50 mouse cellular contexts compared by ENCODE assay signal in genomic region chr19:39285637-39286036, GRCm38 (mm10). TPM values are rescaled to one million over a fixed set of nuclear protein-coding genes. Genes with fewer than 3 reads are reported as not detected.
"Had no signal": no experiment of that assay in that cellular context is flagged by ENCODE, and none has a peak within 500 bp of the region (broad histone marks: within the 10 kb centered on the region; RNA-seq: fewer than 3 reads in every experiment).

No protein-coding gene starts in this region.

- H3K9me3 ChIP-seq: heart, embryonic 15.5 days; intestine, embryonic 15.5 days had no signal

- ATAC-seq: hindbrain, embryonic 16.5 days; hindbrain, postnatal 0 days; inflammation-experienced regulatory T-cells, adult 6 months; intestine, embryonic 15.5 days; intestine, embryonic 16.5 days; intestine, postnatal 0 days had no signal

- DNase-seq: heart, postnatal 10 days; heart, postnatal 14 days; heart, postnatal 36 days; kidney, adult 11 months; kidney, adult 18-20 months; kidney, adult 2 months; kidney, adult 8-10 months; kidney, adult 9 months; kidney, postnatal 10 days; kidney, postnatal 14 days; kidney, postnatal 25 days; kidney, postnatal 36 days; kidney, postnatal 4 days; layer of hippocampus, adult 9-11 months; layer of hippocampus, postnatal 36 days had no signal

- H3K36me3 ChIP-seq: heart, embryonic 10.5 days; heart, embryonic 12.5 days; heart, embryonic 13.5 days; heart, embryonic 15.5 days; hindbrain, embryonic 10.5 days; hindbrain, embryonic 12.5 days; hindbrain, embryonic 13.5 days; hindbrain, embryonic 15.5 days; intestine, embryonic 15.5 days; kidney, embryonic 15.5 days had no signal

- H3K4me1 ChIP-seq: heart, embryonic 10.5 days; heart, embryonic 12.5 days; heart, embryonic 13.5 days; heart, embryonic 15.5 days; hindbrain, embryonic 10.5 days; hindbrain, embryonic 12.5 days; hindbrain, embryonic 13.5 days; hindbrain, embryonic 15.5 days; intestine, embryonic 15.5 days; kidney, embryonic 15.5 days had no signal

- H3K27ac ChIP-seq: heart, embryonic 10.5 days; heart, embryonic 13.5 days; heart, embryonic 15.5 days; hindbrain, embryonic 10.5 days; hindbrain, embryonic 12.5 days; hindbrain, embryonic 13.5 days; hindbrain, embryonic 14.5 days; hindbrain, embryonic 15.5 days; hindbrain, postnatal 0 days; intestine, embryonic 15.5 days; kidney, embryonic 15.5 days; kidney, postnatal 0 days; layer of hippocampus, adult 2 months had no signal

- H3K4me2 ChIP-seq: heart, embryonic 11.5 days; heart, embryonic 12.5 days; heart, embryonic 13.5 days; heart, embryonic 15.5 days; hindbrain, embryonic 12.5 days; hindbrain, embryonic 13.5 days; hindbrain, embryonic 14.5 days; hindbrain, embryonic 15.5 days; intestine, embryonic 15.5 days; kidney, embryonic 15.5 days had no signal

- H3K9ac ChIP-seq: heart, embryonic 12.5 days; heart, embryonic 13.5 days; heart, embryonic 15.5 days; hindbrain, embryonic 12.5 days; hindbrain, embryonic 13.5 days; hindbrain, embryonic 14.5 days; hindbrain, embryonic 15.5 days; intestine, embryonic 15.5 days; kidney, embryonic 15.5 days had no signal

- H3K4me3 ChIP-seq: heart, embryonic 10.5 days; heart, embryonic 12.5 days; heart, embryonic 13.5 days; heart, embryonic 15.5 days; hindbrain, embryonic 10.5 days; hindbrain, embryonic 12.5 days; hindbrain, embryonic 13.5 days; hindbrain, embryonic 15.5 days; intestine, embryonic 15.5 days; kidney, embryonic 15.5 days; layer of hippocampus, adult 2 months had no signal

- H3K27me3 ChIP-seq: heart, embryonic 12.5 days; heart, embryonic 13.5 days; heart, embryonic 15.5 days; hindbrain, embryonic 12.5 days; hindbrain, embryonic 13.5 days; hindbrain, embryonic 15.5 days; intestine, embryonic 15.5 days; kidney, embryonic 15.5 days had no signal

RNA-seq across cellular contexts. Expression of gene Cyp2c29, which starts 16.4 kb away (rescaled TPM):
- total RNA-seq: heart, adult 8-10 months; heart, postnatal 10 days; heart, postnatal 14 days; heart, postnatal 25 days; heart, postnatal 36 days; hematopoietic stem cell, adult 5-6 weeks; hindbrain, postnatal 0 days; layer of hippocampus, adult 18-20 months; layer of hippocampus, adult 2 months; layer of hippocampus, adult 8-10 months; layer of hippocampus, postnatal 10 days; layer of hippocampus, postnatal 14 days; layer of hippocampus, postnatal 25 days; layer of hippocampus, postnatal 36 days had no signal
- polyA plus RNA-seq: heart, embryonic 10.5 days; heart, embryonic 11.5 days; heart, embryonic 12.5 days; heart, embryonic 13.5 days; heart, embryonic 14.5 days; heart, embryonic 15.5 days; heart, embryonic 16.5 days; heart, postnatal 0 days; hindbrain, embryonic 10.5 days; hindbrain, embryonic 11.5 days; hindbrain, embryonic 12.5 days; hindbrain, embryonic 13.5 days; hindbrain, embryonic 14.5 days; hindbrain, embryonic 15.5 days; hindbrain, embryonic 16.5 days; hindbrain, postnatal 0 days; inflammation-experienced regulatory T-cells, adult 6 months; intestine, embryonic 14.5 days; intestine, embryonic 15.5 days; intestine, embryonic 16.5 days; intestine, postnatal 0 days; kidney, adult 2 months; kidney, embryonic 14.5 days; kidney, embryonic 15.5 days; kidney, embryonic 16.5 days; kidney, postnatal 0 days; large intestine, adult 2 months had no signal
